Mouse (Mus musculus): ENCODE measurements at regions not wholly inside any gene's neighbourhood (a gene's known extent, or its start where the extent isn't known, plus 50 kb on each side); places are given as distances from the start of the nearest gene placed in this dataset.

DNA sequence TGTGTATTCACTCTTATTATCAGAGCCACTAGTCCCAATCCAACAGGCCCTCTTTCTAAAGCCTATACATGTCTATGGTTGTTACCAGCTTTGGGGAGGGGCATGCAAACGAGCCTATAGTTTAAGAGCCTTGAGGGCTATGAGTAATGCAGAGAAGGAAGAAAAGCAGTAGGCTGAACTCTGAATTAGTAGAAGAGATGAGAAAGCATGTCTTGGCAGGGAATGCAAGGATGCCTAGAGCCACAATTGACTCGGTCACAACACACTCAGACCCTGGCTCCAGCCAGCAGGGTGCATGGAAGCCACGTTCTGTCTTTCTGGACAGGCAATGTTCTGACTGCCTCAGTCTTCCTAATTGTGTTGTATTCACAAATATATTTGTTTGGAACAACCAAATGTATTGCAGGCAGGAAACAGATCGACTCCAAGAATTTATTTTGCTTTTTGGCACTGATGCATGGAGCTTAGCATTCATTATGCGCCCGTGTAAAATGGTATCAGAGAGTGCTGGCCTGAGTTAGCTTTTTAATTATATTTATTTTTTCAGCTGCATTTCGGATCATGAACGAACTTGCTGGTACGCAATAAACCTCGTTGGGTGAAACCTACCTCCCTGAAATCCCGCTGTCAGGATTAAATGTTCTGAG, 110.2 kb downstream of the Rybp start:
- Histone ChIP-seq H3K27ac (no peak overlapping the region), H3K4me3 (no peak overlapping the region)
- TF ChIP-seq CTCF (conservative IDR thresholded peaks at IDR 0.05) = no peak
- peak in 1 of 2 experiments; percentile 10 for DNase-seq (ENCODE audit: low spot score in 2 of 2)

DNA sequence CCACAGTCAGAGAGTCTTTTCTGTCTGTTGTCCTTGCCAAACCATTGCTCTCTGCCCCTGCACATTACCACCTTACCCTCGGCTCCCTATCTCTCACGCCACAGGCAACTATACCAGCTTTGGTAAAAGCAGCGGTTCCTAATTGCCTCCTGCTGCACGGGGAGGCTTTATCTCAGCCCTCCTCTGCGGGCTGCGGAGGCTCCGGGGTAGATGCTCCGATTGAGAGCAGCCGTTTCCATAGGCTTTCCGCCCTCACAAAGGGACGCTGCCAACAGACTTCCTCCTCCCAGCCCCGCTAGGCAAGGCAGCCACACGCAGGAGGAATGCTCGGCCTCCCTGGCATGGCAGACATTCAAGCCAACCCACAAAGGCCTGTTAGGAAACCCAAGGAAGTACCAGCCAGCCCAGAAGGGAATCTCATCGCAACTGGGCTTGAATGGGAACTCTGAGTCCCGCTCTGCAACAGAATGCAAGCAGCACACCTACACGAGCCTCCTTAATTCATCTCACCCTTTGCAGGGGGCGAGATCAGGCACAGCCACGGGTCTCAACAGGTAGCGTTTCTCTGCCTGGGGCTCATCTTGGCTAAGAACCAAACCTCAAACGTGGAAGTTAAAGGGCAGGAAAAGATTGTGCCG, 116.5 kb downstream of the Rybp start:
- DNase-seq (ENCODE audit: low spot score in 2 of 2) = peak; percentile 73 to 88
- Histone ChIP-seq H3K27ac (0 out of 2 replicates have a peak overlapping the region, but pooled peaks have one; percentile 5), H3K4me3 (peak overlapping the region; percentile 22; the same call in 1 of the 2 replicates)
- TF ChIP-seq CTCF (conservative IDR thresholded peaks at IDR 0.05) = no peak

DNA sequence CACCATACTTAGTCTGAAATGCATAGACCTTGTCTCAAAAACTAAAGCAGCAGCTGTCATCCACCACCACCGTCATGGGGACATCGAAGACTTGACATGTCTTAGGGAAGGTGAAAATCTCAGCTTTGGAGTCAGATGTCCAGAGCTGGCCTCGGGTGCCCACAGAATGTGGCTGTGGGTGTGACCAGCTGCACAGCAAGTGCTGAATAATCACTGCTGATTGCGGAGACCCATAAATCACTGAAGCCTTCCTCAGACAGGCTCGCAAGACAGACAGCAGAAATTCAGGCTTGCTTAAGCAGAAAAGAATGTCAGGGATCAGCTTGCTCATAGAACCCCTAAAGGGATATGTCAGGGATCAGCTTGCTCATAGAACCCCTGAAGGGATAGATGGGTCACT, 120.0 kb downstream of the Rybp start:
- H3K27ac ChIP-seq = no peak overlapping the region
- H3K4me3 ChIP-seq = no peak overlapping the region
- no peak for TF ChIP-seq CTCF (conservative IDR thresholded peaks at IDR 0.05)
- no peak for DNase-seq (ENCODE audit: low spot score in 2 of 2)

DNA sequence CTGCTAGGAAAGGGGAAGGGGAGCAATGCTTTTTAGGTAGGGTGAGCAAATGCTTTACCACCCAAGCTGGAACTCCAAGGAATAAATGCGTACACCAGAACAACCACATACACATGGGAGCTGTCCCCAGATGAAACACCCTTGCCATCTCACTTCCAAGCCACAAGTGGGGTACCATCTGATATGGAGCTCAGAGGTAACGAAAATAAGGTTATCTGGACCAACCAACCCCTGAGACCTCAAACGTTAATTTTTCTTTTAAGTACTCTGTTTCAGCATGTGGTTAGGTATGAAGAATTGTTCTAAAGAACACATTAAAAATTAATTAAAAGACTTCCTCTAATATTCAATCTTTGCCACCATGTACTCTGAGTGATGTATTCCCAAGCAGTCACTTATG, 121.5 kb downstream of the Rybp start:
- TF ChIP-seq CTCF (conservative IDR thresholded peaks at IDR 0.05) = no peak
- DNase-seq (ENCODE audit: low spot score in 2 of 2) = no peak
- Histone ChIP-seq H3K4me3 (no peak overlapping the region), H3K27ac (no peak overlapping the region)

DNA sequence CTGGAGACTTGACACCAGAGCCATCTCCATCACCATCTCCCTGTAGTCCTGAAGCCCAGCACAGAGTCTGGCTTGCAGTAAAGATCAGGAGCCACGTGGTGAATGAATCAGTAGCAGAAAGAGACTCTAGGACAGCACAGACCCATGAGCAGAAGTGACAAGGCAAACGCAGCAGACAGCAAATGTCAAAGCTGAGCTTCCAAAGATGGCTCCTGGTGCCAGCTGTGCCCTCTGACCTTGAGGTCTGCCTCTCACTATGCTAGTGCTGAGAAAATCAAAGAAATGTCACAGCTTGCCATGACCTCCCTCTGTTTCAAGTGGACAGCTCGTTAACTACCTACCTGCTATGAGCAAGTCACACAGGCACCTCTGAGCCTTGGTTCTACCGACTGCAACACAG, 123.1 kb downstream of the Rybp start:
- Histone ChIP-seq H3K4me3 (no peak overlapping the region), H3K27ac (no peak overlapping the region)
- DNase-seq (ENCODE audit: low spot score in 2 of 2) = no peak
- TF ChIP-seq CTCF (conservative IDR thresholded peaks at IDR 0.05) = no peak

DNA sequence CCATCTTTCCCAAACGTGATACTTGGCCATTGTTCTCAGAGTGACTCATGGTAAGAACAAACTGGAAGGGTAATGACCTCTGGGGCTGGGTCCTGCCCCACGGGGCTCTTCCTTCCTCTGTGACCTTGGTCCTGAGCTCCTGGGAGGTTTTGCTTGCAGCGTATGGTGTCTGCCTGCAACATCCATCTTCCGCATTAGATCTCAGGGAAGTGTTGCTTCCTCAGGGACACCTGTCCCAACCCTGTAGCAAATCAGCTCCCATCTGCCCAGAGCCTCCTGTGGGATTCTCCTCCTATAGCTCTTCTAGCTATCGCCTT, 123.5 kb downstream of the Rybp start:
- no peak overlapping the region for H3K4me3 ChIP-seq
- no peak for TF ChIP-seq CTCF (conservative IDR thresholded peaks at IDR 0.05)
- DNase-seq (ENCODE audit: low spot score in 2 of 2) = no peak
- no peak overlapping the region for H3K27ac ChIP-seq

DNA sequence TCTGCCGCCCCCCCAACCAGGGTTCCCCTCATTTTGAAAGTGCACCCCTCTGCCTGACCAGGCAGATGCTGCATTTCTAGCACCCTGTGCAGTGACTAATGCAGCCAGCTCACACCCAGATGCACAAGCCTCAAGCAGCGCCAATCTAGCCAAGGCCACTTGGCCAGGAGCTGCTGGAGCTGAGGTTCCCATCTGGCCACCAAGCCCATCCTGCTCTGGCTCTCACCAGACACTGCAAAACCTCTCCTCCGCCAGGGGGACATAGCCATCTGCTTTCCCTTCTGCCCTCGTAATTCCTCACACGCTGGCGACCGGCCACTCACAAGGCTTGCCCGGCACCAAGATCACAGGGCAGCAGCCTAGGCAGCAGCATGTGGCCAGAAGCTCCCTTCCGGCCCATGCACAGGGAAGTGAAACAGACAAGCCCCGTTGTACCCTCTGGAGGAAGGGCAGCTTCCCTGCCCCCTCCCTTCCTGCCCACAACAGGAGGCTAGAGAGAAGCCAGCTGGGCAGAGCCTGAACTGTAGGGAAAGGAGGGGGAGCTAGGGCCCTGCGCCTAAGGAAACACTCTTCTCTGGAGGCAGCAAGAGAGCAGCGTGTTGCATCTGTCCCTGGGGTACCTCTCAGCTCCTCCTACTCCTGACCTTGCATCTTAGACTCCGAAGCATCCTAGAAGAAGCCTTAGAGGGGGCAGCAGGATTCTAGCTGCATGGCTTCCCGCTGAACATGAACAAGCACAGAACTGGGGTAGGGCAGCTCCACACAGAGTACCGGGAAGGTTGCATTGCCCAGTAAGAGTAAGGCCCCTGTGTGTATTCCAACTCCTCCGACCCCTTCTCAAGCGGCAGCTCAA, 124.1 kb downstream of the Rybp start:
- Histone ChIP-seq H3K27ac (0 out of 2 replicates have a peak overlapping the region, but pooled peaks have one; percentile 9), H3K4me3 (peak overlapping the region; percentile 8; the same call in 1 of the 2 replicates)
- peak; percentile 57 to 61 for DNase-seq (ENCODE audit: low spot score in 2 of 2)
- peak; percentile 76 for TF ChIP-seq CTCF (conservative IDR thresholded peaks at IDR 0.05)

DNA sequence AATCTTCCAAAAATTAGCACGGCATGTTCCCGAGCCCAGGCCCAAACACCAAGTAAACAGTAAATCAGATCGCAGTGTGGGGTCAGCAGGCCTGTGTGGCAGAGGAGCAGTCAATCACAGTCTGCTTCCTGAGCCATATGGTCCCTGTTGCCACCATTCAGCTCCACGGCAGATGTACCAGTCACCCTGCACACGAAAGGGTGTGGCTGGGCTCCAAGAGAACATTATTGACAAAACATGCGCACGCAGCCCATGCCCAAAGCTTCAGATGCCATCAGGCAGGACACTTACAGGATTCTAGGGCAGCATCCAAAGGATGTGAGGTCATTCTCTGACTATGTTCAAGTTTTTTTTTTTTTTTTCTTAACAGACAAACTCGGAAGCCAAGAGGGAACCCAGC, 126.6 kb downstream of the Rybp start:
- no peak for TF ChIP-seq CTCF (conservative IDR thresholded peaks at IDR 0.05)
- no peak overlapping the region for H3K4me3 ChIP-seq
- no peak for DNase-seq (ENCODE audit: low spot score in 2 of 2)
- no peak overlapping the region for H3K27ac ChIP-seq

DNA sequence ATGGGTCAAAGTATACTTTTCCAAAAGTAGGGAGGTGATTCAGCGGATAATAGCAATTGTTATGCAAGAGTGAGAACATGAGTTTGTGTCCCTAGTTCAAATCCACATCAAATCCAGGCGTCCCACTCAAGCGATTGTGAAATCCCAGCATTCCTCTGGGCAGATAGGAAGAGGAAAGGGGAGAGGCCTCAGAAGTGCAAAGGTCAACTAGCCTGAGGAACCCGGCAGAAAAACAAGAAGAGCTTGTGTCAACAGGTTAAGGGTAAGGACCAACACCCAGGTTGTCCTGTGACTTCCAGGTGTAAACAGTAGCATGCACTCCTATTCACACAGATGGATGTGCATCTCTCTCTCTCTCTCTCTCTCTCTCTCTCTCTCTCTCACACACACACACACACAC, 127.5 kb downstream of the Rybp start:
- no peak for DNase-seq (ENCODE audit: low spot score in 2 of 2)
- Histone ChIP-seq H3K27ac (no peak overlapping the region), H3K4me3 (no peak overlapping the region)
- TF ChIP-seq CTCF (conservative IDR thresholded peaks at IDR 0.05) = no peak

DNA sequence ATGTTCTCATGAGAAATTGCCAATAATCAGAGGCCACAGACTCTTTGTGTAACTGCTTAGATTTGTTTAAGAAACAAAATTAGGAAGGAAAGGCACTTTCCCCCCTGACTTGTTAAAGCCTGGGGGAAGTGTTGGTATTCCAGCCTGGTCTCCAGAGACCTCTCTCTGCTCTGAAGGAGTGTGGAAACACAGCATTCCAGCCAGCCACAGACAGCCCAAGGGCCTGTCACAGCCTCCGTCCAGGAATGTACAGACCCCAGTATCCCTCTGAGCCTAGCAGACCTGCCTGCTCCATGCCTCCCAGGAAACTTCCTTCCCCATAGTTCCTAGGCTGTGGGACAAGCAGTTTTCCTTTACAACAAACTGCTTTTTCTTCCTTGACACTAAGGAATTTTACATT, 128.0 kb downstream of the Rybp start:
- Histone ChIP-seq H3K27ac (no peak overlapping the region), H3K4me3 (no peak overlapping the region)
- TF ChIP-seq CTCF (conservative IDR thresholded peaks at IDR 0.05) = no peak
- no peak for DNase-seq (ENCODE audit: low spot score in 2 of 2)

DNA sequence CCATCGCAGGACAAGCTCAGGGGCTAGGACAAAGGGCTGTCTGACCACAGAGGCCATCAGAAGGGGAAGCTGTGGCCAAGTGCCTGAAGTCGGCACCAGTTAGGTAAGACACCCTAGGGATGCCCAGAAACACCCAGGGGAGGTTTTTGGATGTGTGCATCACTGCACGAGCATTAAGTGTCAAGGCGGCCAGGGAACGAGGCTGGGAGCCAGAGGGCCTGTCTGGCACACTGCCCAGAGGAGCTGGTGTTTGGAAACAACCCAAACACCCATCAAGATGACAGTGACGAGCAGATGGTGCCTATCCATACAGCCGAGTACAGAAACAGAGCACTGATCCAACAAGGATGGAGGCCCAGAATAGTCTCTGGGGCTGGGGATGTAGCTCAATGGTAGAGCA, 130.0 kb downstream of the Rybp start:
- Histone ChIP-seq H3K27ac (no peak overlapping the region), H3K4me3 (no peak overlapping the region)
- peak in 1 of 2 experiments; percentile 33 for DNase-seq (ENCODE audit: low spot score in 2 of 2)
- TF ChIP-seq CTCF (conservative IDR thresholded peaks at IDR 0.05) = no peak

DNA sequence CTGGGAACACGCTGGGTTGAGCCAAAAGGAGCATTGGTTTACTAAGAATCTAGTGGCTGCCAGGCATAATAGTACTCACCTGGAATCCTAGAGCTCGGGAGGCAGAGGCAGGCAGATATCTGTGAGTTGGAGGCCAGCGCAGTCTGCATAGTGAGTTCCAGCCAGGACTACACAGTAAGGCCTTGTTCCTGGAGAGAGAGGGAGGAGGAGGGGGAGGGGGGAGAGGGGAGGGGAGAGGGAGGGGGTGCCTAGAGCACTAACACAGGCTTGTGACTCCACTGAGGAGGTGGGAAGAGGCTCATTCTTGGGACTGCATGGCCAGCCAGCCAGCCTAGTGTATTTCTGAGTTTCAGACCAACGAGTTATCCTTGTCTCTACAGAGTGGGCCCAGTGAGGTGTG, 131.1 kb downstream of the Rybp start:
- no peak for DNase-seq (ENCODE audit: low spot score in 2 of 2)
- Histone ChIP-seq H3K27ac (no peak overlapping the region), H3K4me3 (no peak overlapping the region)
- no peak for TF ChIP-seq CTCF (conservative IDR thresholded peaks at IDR 0.05)

DNA sequence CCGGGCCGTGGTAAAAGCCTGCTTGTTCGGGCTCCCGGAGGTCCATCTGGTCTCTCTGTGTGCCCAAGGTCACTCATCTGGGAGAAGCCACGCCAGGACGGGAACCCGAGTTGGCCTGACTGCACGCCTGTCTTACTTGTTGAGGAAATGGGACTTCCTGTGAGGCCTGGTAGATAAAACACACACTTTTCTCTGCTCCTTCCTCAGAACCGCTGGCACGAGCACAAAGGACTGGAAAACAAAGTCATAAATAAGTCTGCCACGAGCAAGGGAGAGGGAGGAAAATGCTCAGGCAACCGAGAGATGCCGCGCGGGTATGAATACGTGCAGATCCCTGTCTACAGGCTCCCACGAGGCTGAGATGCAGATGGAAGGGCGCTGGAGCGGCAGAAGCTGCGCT, 131.6 kb downstream of the Rybp start:
- H3K27ac ChIP-seq = no peak overlapping the region
- no peak for TF ChIP-seq CTCF (conservative IDR thresholded peaks at IDR 0.05)
- DNase-seq (ENCODE audit: low spot score in 2 of 2) = no peak
- H3K4me3 ChIP-seq = no peak overlapping the region
